Mouse (Mus musculus): ENCODE data around the gene Tgds. TPM values are rescaled to one million over a fixed set of nuclear protein-coding genes. Genes with fewer than 3 reads are reported as not detected.
A peak's percentile ranks its signal among the peaks of the same experiment; 100 is the strongest.
"Not testable (repeated sequence)": the region's sequence is repeated elsewhere in the genome, so short reads cannot be mapped to it uniquely, and the experiment has no call there.

Tgds gene
- polyA plus RNA-seq, 1 experiment: 10.9 TPM

GRCm38 (mm10) chr14:118137487-118137886 lies 4.9 kb upstream of the Tgds start:
- DNase-seq (ENCODE audit: low read depth, low spot score): no peak
- WGBS: under 1% methylated on average over 13 of the region's 13 CpGs

DNA sequence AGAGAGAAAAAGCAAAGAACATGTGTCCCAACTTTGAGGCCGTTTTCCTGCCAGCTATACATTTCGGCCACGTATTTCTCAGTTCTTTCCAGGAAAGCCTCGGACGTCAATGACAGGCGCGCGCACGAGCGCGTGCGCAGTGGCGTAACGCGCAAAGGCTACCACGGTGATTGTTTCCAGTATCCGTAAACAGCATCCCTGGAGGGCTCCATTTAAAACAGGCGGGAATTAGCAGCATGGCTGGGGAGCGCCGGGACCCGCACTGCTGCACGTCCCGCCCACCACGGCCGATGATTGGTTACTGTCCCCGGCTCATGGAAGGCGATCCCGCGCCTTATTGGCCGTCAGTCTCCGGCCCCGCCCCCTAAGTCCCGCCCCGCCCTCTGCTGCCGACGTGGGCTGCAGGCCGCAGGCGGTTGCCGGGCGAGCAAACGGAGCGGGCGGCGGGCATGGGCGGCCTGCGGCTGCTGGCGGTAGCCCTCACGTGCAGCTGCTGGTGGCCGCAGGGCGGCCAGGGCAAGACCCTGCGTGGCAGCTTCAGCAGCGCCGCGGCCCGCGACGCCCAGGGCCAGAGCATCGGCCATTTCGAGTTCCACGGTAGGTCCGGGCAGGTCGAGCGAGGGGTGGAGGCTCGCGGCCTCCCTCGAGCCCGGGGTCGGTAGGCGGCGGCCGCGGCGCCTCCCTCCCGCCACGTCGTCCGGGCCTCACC lies 4.3 kb upstream of the Tgds start, which contains the start of gene Gpr180:
TSS of gene Gpr180 (plus strand) at position 415 of the 709 bp plus-strand sequence.
- under 1% methylated on average over 77 of the region's 77 CpGs for WGBS
- DNase-seq (ENCODE audit: low read depth, low spot score): peak; percentile 85

- WGBS: 9% methylated on average over 21 of the region's 21 CpGs
- DNase-seq (ENCODE audit: low read depth, low spot score): no peak
Measured at GRCm38 (mm10) chr14:118131931-118132641, 469 bp downstream of the Tgds start.

GRCm38 (mm10) chr14:118131472-118131871 lies 1.1 kb downstream of the Tgds start:
- 77% methylated on average over 7 of the region's 7 CpGs for WGBS
- DNase-seq (ENCODE audit: low read depth, low spot score): no peak

DNA sequence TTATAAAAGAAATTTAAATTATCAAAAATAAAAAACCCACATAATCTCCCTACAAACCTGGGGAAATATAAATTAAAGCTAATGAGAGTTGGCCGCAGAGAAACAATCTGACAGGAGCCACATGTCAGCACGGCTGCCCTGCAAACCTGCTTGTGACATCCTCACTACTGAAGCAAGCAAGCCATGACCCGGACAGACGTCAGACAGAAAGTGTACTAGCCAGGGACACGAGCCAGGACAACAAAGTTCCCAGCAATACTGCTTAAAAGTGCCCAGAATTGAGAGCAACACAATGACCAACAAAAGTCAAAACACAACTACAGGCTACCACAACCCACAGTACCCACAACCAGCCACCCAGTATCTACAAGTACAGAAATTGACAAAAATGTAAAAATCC lies 6.3 kb downstream of the Tgds start:
- WGBS: 81% methylated on average over 5 of the region's 5 CpGs
- DNase-seq (ENCODE audit: low read depth, low spot score): no peak

GRCm38 (mm10) chr14:118124771-118125170 lies 7.8 kb downstream of the Tgds start:
- no peak for DNase-seq (ENCODE audit: low read depth, low spot score)
- WGBS: 89% methylated on average over 4 of the region's 4 CpGs

DNA sequence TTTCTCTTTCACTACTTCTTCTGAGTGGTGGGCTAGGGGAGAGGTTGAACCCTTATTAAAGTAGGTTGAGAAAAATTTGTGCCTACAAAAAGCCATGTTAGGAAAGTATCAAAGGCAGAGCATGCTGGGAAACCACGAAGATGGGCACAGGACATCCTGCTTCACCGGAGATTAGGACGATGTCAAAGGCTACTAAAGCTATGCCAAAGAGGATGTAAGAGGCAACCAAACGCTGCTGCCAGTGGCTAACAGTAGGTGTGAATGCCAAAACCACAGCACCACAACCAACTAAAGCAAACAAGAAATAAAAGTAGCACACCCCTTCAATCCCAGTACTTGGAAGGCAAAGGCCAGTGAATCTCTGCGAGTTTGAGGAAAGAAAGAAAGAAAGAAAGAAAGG lies 8.4 kb downstream of the Tgds start:
- no peak for DNase-seq (ENCODE audit: low read depth, low spot score)
- 63% methylated on average over 5 of the region's 5 CpGs for WGBS

DNA sequence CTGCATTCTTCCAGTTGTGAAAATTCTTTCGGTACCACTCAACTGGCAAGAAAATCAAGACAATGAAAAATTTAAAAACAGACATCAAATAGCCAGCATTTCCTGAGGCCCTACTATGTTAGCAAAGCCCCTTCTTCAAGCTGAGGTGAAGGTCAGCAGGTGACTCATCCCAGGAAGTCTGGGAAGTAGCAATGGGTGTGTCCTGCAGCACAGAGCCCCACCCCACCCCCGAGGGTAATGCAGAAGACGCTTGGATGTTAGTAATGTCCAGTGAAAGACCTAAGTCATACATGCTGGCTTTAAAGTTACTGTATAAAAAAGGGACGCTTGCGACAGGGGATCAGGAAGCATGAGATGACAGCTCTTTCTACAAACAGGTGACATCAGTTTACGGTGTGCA lies 19.4 kb downstream of the Tgds start:
- DNase-seq (ENCODE audit: low read depth, low spot score): no peak
- WGBS: 70% methylated on average over 6 of the region's 6 CpGs

- not testable (repeated sequence) for DNase-seq (ENCODE audit: low read depth, low spot score)
- WGBS: 72% methylated on average over 2 of the region's 2 CpGs
Measured at GRCm38 (mm10) chr14:118107479-118107878, 25.1 kb downstream of the Tgds start.

GRCm38 (mm10) chr14:118101227-118101990 lies 31.1 kb downstream of the Tgds start:
- no peak for DNase-seq (ENCODE audit: low read depth, low spot score)
- 82% methylated on average over 14 of the region's 14 CpGs for WGBS

- no peak for DNase-seq (ENCODE audit: low read depth, low spot score)
Measured at GRCm38 (mm10) chr14:118098265-118098664, 34.3 kb downstream of the Tgds start.

GRCm38 (mm10) chr14:118089806-118090392 lies 42.7 kb downstream of the Tgds start:
- WGBS: 2% methylated on average over 18 of the region's 18 CpGs
- DNase-seq (ENCODE audit: low read depth, low spot score): peak; percentile 24

More at GRCm38 (mm10) chr14:118098265-118098664, 34.3 kb downstream of the Tgds start:
- 36% methylated on average over 2 of the region's 2 CpGs for WGBS

- peak; percentile 66 for DNase-seq (ENCODE audit: low read depth, low spot score)
- WGBS: under 1% methylated on average over 44 of the region's 44 CpGs
Measured at GRCm38 (mm10) chr14:118089215-118089805, 43.2 kb downstream of the Tgds start.

GRCm38 (mm10) chr14:118088437-118089207 lies 43.9 kb downstream of the Tgds start:
- WGBS: 4% methylated on average over 22 of the region's 22 CpGs
- peak; percentile 59 for DNase-seq (ENCODE audit: low read depth, low spot score)

- no peak for DNase-seq (ENCODE audit: low read depth, low spot score)
- WGBS: 66% methylated on average over 5 of the region's 5 CpGs
Measured at GRCm38 (mm10) chr14:118086271-118087035, 46.1 kb downstream of the Tgds start.

DNA sequence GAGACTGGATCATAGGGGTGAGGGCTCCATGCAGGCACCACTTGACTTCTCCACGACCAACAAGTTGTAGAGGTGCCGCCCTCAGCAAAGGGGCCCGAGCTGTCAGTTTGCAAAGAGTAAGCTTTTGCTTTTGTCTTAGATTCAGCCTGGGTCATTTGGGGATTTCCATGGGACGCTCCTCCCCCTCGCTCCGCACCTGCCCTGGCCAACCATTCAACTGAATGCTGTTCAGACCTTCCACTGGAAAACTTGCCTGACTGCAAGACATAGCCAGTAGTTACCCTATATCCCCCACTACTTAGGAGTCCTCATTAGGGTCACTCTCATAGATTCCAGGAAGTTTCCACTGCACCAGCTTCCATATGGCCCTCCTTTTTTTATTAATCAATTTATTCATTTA lies 48.7 kb downstream of the Tgds start:
- DNase-seq (ENCODE audit: low read depth, low spot score): no peak
- 89% methylated on average over 6 of the region's 6 CpGs for WGBS

DNA sequence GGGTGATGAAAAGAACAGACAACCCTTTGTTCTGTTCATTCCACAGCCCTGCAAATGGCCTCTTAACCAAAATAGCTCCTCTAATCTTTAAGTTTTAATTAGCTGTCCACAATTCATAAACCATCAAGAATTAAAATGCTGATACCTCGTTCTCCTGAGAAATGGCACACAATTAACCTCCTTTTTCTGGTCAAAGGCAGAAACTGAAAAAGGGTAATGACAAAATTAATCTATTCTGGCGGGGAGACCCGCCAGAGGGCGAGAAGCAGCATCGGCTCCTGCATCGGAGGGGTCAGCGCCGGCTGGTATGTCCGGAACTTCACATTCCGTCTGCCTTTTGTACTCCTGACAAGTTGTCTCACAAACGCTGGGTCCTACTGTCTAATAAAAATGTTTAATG lies 51.9 kb downstream of the Tgds start:
- WGBS: 49% methylated on average over 11 of the region's 11 CpGs
- DNase-seq (ENCODE audit: low read depth, low spot score): no peak

DNA sequence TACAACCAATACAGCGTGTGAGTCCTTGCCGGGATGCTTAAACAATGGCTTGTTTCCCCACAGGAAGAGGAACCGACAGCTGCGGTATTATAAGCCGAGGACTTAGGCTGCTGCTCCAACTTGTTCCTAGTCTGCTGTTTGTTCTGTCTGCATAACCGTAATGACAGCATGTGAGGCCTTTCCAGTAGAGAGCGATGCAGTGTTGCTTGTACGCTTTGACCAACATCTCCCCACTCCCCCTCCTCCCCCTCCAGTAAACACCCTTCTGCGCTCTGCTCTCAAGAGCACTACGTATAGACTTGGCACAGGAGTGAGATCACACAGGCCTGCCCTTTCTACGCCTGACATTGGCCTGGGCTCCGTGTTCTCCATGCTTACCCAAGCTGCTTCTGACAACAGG lies 62.5 kb downstream of the Tgds start:
- WGBS: 65% methylated on average over 12 of the region's 12 CpGs
- no peak for DNase-seq (ENCODE audit: low read depth, low spot score)

All from large intestine, adult 2 months (tissue).